Mouse (Mus musculus) C2C12 (cell line): ENCODE measurements at regions not wholly inside any gene's neighbourhood (a gene's known extent, or its start where the extent isn't known, plus 50 kb on each side); places are given as distances from the start of the nearest gene placed in this dataset.

Experiments used
- H3K27me3 ChIP-seq: one replicate; pipeline ENCODE4 v1.6.1; 2011; ENCODE audit not compliant: control insufficient read depth, insufficient read depth, insufficient read length
- H3K36me3 ChIP-seq: one replicate; pipeline ENCODE4 v1.6.1; 2011; ENCODE audit not compliant: control insufficient read depth, insufficient read depth
- H3K4me3 ChIP-seq: one replicate; pipeline ENCODE4 v1.5.1; 2011; ENCODE audit warnings: mild to moderate bottlenecking, control low read depth; ENCODE audit not compliant: poor library complexity, insufficient read depth, severe bottlenecking
- H3K79me2 ChIP-seq: one replicate; pipeline ENCODE4 v1.6.1; 2011; ENCODE audit not compliant: control insufficient read depth, insufficient read depth
- H3K79me3 ChIP-seq: one replicate; pipeline ENCODE4 v1.6.1; 2011; ENCODE audit warnings: low read depth, control low read depth
- H3ac ChIP-seq: one replicate; pipeline ENCODE3; 2011; ENCODE audit warnings: low read depth; ENCODE audit not compliant: control insufficient read depth, insufficient read length
- CEBPB ChIP-seq: IDR thresholded peaks from one replicate; pipeline ENCODE4 v1.6.1; 2011; ENCODE audit warnings: low read depth, mild to moderate bottlenecking, control low read depth, moderate library complexity
- CTCF ChIP-seq: IDR thresholded peaks from one replicate; pipeline ENCODE4 v1.5.1; 2011; ENCODE audit not compliant: control insufficient read depth, insufficient read depth, insufficient read length
- FOSL1 ChIP-seq: IDR thresholded peaks from one replicate; pipeline ENCODE4 v1.8.0; 2011; ENCODE audit warnings: mild to moderate bottlenecking, low read length; ENCODE audit not compliant: poor library complexity, insufficient read depth, severe bottlenecking
- MAX ChIP-seq: IDR thresholded peaks from one replicate; pipeline ENCODE4 v1.6.1; 2011; ENCODE audit warnings: mild to moderate bottlenecking, control low read depth
- MYOD1 ChIP-seq: IDR thresholded peaks from one replicate; pipeline ENCODE4 v1.6.1; 2011; ENCODE audit warnings: low read depth; ENCODE audit not compliant: control insufficient read depth, insufficient read length
- MYOG ChIP-seq: IDR thresholded peaks from one replicate; pipeline ENCODE4 v1.6.1; 2011; ENCODE audit not compliant: control insufficient read depth, insufficient read length; ENCODE audit errors: extremely low read depth
- USF1 ChIP-seq: IDR thresholded peaks from one replicate; pipeline ENCODE4 v1.6.1; 2011; ENCODE audit warnings: low read depth, mild to moderate bottlenecking, control low read depth, moderate library complexity

DNA sequence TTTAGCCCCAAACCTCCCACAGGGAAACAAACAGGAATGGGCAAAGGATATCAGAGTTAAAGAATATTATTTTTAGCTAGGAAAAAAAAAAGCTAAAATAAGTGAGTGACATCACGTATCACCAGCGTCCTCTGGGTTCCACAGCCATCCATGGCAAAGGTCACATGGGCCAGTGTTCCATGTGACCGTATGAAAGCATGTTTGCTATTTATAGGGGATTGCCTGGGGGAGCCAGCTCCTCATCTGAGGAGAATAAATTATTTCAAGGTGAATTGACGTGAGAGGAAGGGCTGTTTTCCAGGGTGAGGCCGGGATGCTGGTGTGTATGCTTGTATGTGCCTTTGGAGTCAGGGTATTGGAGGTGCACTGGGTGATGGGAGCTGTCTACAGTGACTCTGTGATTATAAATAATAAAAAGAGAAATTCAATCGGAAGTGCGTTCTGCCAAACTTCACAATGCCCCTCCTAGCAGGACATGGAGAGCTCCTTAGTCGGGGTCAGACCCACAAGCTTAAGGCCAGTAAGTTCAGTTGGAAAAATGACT lies 481.0 kb upstream of the Nr2f2 start:
- H3K79me3 ChIP-seq, result no peaks in the 10 kb centered on the region
- H3K79me2 ChIP-seq, result no peaks in the 10 kb centered on the region
- H3K4me3 ChIP-seq, result no peak overlapping the region
- no peaks in the 10 kb centered on the region for H3K36me3 ChIP-seq
- TF ChIP-seq CEBPB (no peak), USF1 (no peak), MYOD1 (no peak), MYOG (no peak), FOSL1 (no peak), CTCF (no peak)
- H3ac ChIP-seq, result no peak overlapping the region
- H3K27me3 ChIP-seq, result no peaks in the 10 kb centered on the region

- no peaks in the 10 kb centered on the region for H3K27me3 ChIP-seq
- H3K36me3 ChIP-seq, result no peaks in the 10 kb centered on the region
- no peaks in the 10 kb centered on the region for H3K79me3 ChIP-seq
- no peak overlapping the region for H3K4me3 ChIP-seq
- no peaks in the 10 kb centered on the region for H3K79me2 ChIP-seq
- no peak overlapping the region for H3ac ChIP-seq
- TF ChIP-seq MYOG (no peak), CEBPB (no peak), USF1 (no peak), CTCF (no peak), MYOD1 (no peak), FOSL1 (no peak), MAX (no peak)
Measured at GRCm38 (mm10) chr7:70846076-70846475, 479.5 kb upstream of the Nr2f2 start.

GRCm38 (mm10) chr7:70840142-70840541 lies 473.6 kb upstream of the Nr2f2 start:
- Histone ChIP-seq H3K4me3 (no peak overlapping the region), H3K79me3 (no peaks in the 10 kb centered on the region), H3K79me2 (no peaks in the 10 kb centered on the region), H3K36me3 (no peaks in the 10 kb centered on the region), H3ac (no peak overlapping the region), H3K27me3 (no peaks in the 10 kb centered on the region)
- TF ChIP-seq MAX (no peak), CTCF (no peak), MYOG (no peak), FOSL1 (no peak), USF1 (no peak), CEBPB (no peak), MYOD1 (no peak)

- Histone ChIP-seq H3K79me3 (no peaks in the 10 kb centered on the region), H3K27me3 (no peaks in the 10 kb centered on the region), H3ac (no peak overlapping the region), H3K4me3 (no peak overlapping the region), H3K36me3 (no peaks in the 10 kb centered on the region), H3K79me2 (no peaks in the 10 kb centered on the region)
- TF ChIP-seq CEBPB, result no peak
- no peak for TF ChIP-seq USF1
- TF ChIP-seq FOSL1, result no peak
- TF ChIP-seq MYOG, result no peak
- no peak for TF ChIP-seq CTCF
- no peak for TF ChIP-seq MYOD1
- TF ChIP-seq MAX, result no peak
Measured at GRCm38 (mm10) chr7:70839190-70839589, 472.7 kb upstream of the Nr2f2 start.

DNA sequence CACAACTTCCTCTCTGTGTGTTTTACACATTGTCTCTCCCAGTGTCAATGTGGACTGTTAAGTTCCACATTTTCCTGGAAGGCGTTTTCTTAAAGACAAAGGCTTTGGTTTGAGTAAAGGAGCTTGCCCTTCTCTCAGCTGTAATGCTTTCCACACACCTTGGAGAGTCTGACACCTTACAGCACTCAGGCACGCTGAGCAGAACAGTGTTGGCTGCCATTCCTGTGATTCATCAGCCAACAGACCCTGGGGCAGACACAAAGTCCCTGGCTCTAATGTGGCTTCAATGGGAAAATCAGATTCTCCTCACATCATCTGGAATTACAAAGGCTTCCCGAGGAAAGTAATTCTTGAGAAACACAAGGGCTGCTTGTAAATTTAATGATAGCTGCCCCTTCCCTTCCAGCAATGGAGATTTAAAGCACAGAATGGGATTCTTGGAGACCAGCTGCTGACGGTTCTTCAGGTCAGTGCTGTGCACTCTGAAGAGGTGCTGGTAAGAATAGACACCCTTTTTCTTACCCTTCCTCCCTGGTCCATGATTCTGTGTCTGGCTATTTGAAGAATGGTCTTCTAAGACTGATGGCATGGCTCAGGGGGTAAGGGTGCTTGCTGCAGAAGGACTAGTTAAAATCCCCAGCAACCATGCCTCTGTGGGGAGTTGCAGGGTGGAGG lies 468.4 kb upstream of the Nr2f2 start:
- Histone ChIP-seq H3K36me3 (no peaks in the 10 kb centered on the region), H3K79me2 (no peaks in the 10 kb centered on the region), H3ac (no peak overlapping the region), H3K79me3 (no peaks in the 10 kb centered on the region), H3K4me3 (no peak overlapping the region), H3K27me3 (no peaks in the 10 kb centered on the region)
- TF ChIP-seq MYOD1, result no peak
- no peak for TF ChIP-seq CTCF
- no peak for TF ChIP-seq MYOG
- no peak for TF ChIP-seq MAX
- TF ChIP-seq USF1, result no peak
- no peak for TF ChIP-seq CEBPB
- TF ChIP-seq FOSL1, result no peak
